Mouse (Mus musculus) gastrocnemius, postnatal 10 days (tissue): Measurements from ENCODE around the gene Grid1. TPM values are rescaled to one million over a fixed set of nuclear protein-coding genes. Genes with fewer than 3 reads are reported as not detected.

Experiments used
- DNase-seq: peaks from one replicate; pipeline ENCODE4 v3.0.0; 2021; ENCODE audit warnings: mixed read lengths
- total RNA-seq, 2 experiments: library from RNA; stranded (reverse); gene quantifications; 2 replicates each; pipeline ENCODE4 v1.2.3; 2021

The Grid1 gene
- total RNA-seq, 2 experiments from 2014 or later = 0.23 to 0.32 TPM

DNA sequence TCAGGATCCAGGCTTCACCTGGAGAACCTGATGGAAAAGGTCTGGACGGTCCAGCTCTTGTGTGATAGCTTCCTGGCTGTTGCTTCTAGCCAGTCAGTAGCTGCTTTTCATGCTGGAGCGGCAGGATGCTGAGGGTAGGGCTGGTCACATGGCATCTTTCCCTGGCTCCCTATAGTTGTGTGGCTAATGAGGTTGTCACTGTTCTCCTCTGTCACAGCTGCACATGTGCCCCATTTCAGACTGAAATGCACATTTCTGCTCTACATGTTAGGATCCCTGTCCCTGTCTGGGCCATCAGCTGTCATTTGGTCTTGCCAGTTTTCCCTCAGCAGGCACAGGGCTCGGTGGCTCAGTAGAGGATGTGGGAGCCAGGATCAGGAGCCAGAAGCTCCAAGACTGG, 17.2 kb downstream of the Grid1 start:
- DNase-seq = no peak

DNA sequence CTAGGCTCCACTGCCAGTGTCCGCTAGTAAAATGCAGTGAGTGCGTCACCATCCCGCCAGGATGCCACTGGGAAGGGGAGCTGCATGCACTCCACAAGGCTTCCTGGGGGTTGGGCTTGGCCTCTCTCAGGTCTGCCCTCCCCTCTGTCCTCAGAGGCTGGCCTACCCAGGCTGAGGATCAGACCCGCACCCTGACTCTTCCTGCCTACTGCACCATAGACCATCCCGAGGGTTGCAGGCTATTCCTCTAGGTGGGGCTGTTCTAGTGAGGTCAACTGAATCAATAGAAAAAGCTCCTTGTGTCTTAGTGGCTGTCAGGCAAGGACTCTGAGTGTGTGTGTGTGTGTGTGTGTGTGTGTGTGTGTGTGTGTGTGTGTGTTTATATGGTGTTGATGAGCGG, 19.1 kb downstream of the Grid1 start:
- no peak for DNase-seq

GRCm38 (mm10) chr14:34839898-34840297, 20.0 kb downstream of the Grid1 start:
- DNase-seq = no peak

DNA sequence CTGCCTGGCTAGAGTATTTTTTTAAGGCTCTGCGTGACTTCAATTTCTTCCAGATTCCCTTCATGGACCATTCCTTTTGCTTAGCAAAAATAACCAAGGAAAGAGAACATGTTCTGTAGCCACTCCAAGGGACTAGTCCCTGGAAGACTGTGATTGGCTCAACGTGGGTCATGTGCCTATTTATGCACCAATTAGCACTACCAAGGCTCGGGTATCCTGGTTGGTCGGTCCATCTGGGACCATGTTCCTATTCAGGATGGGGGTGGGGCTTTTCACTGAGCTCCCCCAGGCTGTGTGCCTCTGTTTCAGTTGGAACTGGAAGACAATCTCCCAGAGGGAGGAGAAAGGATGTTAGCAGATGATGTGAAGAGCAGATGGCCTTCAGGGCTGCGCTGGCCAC, 23.7 kb downstream of the Grid1 start:
- no peak for DNase-seq

GRCm38 (mm10) chr14:34844166-34844565, 24.3 kb downstream of the Grid1 start:
- DNase-seq = no peak

GRCm38 (mm10) chr14:34846799-34847198, 26.9 kb downstream of the Grid1 start:
- DNase-seq = no peak

- no peak for DNase-seq
Observed at GRCm38 (mm10) chr14:34847625-34848024, 27.7 kb downstream of the Grid1 start.

DNA sequence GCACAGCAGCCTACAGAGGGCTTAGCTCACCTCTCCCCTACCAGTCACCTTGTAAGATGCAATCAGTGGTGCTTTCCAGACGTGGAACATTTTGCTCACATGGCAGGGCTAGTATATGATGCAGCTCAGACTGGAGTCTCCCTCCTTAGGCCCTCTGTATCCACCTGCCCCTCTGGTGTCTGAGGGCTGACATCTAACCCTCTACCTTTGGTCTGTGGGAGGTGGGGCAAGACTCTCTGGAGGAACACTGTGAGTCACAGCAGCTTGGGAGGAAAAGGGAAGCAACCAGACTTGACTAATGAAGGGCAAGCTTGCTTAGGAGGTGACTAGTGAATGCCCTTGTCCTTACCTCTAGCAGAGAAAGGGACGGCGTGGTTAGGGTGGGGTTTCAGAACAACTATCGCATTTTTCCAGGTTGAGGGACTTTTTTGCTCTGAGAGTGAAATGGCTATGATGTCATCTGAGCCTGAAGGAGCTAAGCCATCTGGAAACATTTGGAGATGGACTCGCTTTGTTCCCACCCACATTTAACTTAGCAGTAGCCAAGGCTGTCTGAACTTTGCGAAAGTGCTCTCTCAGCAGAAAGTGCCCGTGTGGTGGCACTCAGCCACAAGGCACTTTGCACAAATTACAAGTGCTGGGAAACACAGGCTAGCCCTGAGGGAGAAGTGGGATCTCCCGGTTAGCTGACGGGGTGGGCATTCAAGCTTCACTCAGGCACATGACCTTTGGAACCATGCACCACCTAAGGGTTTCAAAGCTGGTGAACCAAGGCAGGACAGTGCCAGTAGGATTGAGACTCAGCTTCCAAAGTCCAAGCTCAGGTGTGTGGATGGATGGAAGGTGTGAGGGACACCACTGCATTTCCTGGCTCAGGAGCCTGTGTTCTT, 41.2 kb downstream of the Grid1 start:
- DNase-seq = no peak

DNA sequence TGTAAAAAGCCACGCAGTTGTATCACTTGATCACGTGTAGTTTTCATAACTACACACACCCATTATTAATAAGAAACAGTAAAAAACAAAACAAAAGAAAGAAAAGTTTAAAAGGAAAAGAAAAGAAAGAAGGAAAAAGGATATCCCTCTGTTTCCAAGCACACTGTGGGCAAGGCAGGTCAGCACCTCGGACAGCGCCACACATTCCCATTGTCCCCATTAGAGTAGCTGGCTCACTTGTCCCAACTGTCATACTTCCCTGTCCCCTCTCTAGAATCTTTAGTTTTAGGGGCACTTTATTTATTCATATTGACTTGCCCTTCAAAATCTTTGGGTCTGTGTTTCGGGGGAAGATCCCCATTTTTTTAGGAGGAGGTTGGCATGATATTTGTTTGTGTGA, 47.4 kb downstream of the Grid1 start:
- DNase-seq = peak; percentile 61

- DNase-seq = no peak
Observed at GRCm38 (mm10) chr14:34868513-34869260, 48.8 kb downstream of the Grid1 start.

DNA sequence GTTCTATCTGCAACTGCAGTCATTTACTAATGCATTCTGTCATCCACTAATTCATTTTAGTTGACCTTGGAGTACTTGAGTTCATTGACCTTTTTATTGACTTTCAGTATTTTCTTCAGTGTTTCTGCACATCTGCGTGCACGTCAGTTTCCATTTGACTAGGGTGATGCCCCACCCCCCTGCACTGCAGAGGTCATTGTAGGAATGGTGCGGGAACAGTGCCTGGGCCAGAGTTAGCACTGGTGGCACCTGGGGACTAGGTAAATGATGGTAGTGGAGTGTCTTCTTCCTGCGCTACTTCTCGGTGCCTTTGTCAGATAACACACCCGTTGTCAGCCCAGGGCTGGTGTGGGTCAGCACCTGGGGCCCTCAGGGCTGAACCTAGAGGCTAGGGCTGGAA, 60.1 kb downstream of the Grid1 start:
- no peak for DNase-seq

DNA sequence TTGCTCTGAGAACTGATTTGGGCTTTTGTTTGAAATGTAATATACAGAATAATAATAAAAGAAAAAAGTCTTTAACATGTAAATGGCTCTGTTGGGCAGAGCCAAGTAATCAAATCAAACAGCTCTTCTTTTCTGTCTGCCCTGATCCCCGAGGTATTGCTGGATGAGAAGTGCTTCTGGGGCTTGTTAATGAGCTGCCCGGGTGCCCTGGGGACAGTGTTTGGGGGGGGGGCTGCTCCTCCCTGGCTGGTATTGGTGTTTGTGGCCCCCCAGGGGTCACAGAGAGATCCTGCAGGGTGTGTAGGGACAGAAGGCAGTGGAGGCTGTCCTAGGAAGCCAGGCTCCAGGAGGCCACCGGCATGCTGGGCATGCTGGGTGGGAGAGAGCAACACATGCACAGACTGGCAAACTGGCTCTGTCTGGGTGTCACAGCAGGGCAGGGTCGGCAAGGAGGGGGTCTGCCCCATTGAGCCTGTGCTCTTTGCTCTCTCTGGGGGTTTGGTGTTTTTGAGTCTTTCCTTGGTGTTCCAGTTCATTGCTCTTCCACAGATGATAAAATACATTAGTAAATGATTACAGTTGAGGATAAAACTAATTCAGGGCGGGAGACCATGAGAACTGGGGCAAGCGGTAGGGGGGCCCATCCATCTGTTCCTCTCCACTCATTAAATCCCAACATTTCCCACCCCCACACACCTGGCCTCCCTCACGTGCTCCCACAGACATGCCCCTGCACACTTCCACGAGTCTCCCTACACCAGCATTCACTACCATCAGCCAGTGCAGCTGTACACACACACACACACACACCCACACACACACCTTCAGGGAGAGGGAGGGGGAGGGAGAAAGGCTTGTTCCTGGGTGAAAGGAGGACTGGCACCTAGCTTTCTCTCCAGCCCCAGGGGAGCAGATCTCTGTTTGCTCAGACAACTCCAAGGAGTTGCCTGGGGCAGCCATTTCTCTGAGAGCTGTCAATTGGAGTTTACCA, 60.8 kb downstream of the Grid1 start:
- DNase-seq = no peak

DNA sequence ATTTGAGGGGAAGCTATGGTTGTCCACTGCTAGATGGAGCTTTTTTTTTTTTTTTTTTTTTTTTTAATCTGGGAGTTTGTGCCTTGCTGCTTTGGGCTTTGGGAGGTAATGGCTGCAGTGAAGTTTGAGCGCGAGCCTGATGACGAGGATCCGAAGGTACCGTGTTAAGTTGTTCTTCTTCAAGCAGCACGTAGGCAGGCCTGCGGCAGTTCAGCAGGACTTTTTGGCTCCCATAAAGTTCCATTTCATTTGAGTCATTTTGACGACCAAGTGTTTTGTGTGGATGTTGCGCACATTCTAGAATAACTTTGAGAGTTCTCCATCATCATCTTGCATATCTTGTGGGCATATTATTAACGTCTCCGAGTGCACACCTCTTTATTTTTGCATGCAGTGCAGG, 64.3 kb downstream of the Grid1 start:
- DNase-seq = no peak

- DNase-seq = no peak
Observed at GRCm38 (mm10) chr14:34884611-34885010, 64.7 kb downstream of the Grid1 start.

DNA sequence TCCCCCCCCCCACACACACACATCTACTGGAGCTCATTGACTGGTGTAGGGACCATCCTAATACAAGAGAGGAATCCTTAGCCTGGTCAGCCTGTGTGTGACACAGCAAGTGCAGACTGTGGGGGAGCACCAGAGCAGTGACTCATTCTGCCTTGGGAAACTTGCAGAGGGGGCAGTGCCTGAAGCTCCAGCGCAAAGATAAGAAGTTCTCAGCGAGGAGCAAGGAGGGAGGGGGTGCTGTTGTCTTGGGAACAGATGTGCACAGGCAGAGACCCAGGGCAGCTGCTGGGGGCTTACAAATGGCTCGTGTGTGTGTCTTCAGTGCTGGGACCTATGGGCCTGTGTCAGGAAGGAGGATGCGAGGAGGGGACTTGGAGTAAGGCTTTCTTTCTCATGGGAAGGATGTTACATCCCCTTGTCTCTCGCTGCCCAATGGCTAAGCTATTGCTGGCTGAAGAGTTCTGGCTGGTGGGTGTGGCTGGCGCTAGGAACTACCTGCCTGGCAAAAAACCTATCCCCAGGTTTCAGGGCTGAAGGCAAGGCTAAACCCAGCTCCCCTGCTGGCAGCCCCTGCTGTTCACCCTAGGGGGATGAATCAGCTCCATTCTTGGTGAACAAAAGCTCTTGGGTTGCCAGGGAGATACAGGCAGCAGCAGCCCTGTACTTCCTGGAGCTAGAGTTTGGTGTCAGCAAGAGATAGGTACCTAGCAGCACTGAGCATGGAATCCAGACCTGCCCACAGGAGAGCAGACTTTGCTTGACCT, 72.0 kb downstream of the Grid1 start:
- no peak for DNase-seq

DNA sequence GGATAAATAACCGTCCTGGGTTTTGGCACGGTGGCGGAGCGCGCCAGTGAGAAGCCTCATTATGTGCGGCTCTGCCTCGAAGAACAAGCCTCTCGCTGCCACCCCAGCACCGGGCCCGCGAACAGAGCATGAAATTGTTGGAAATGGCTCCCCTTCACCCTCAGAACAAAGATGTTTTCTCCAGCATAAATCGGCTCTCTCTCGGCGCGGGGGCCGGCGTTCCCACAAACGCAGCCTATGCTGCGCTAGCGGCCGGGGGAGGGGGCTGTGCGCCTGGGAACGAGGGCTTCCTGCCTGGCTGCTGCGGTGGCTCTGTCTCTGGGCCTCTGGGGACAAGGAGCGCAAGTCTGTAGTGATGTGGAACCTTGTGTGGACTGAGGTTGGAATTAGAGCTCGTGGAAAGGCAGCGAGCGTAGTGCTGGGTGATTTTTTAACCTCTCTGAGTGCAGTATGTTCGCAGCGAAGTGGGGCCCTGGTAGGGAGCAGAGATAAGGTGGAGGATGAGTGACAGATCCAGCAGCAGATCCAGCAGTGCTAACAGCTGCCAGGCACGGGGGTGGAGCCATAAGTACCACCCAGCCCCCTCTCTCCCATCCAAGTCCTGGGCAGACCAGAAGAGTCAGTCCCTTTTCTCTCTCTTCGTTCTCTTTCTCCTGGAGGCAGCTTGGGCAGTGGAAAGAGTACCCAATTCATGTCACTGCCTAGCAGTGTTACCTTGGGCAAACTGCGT, 76.5 kb downstream of the Grid1 start:
- no peak for DNase-seq

DNA sequence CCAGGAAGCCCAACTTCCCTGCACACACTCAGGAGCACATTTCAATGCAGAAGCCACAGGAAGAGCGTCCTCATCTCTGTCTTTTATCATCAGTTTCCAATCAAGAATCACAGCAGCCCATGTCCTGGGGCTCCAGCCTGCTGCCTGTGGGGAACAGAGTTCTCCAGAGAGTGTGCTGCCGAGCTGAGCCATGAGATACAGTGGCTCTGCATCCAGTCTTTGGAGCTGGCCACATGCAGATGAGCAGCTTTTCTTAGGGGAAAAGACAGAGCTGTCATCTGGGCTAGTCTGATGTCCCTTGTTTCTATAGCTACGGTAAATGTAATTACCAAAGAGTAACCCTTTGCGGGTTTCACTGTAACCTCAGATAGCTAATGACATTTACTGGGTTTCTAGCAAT, 83.9 kb downstream of the Grid1 start:
- no peak for DNase-seq

GRCm38 (mm10) chr14:34905697-34906096, 85.8 kb downstream of the Grid1 start:
- DNase-seq = no peak

DNA sequence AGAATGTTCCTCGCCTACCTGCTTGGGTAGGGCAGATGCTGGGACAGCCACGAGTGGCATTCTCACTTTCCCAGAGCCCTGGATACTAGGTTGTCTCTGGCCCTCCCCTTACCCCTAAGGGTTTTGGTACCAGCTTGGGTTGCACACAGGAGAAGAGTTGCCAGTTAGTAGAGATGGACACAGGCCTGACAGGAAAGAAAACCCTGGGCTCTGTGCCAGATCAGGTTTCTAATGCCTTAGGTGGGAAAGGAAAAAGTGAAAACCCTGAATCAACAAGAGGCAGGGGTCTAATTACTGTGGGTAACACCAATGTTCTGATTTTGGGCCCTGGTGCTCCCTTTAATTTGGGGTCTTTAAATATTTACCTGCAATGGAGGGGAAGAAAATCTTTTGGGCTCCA, 88.5 kb downstream of the Grid1 start:
- no peak for DNase-seq

GRCm38 (mm10) chr14:34908804-34909203, 88.9 kb downstream of the Grid1 start:
- DNase-seq = no peak

GRCm38 (mm10) chr14:34916315-34916714, 96.4 kb downstream of the Grid1 start:
- no peak for DNase-seq
